Mouse (Mus musculus): Measurements from ENCODE around the gene Vmn2r91. TPM values are rescaled to one million over a fixed set of nuclear protein-coding genes. Genes with fewer than 3 reads are reported as not detected.
"Not testable (repeated sequence)": the region's sequence is repeated elsewhere in the genome, so short reads cannot be mapped to it uniquely, and the experiment has no call there.

Vmn2r91 gene
- total RNA-seq (2012; rRNA removed) (not detected in 2 replicates), polyA plus RNA-seq (2012; ENCODE audit: insufficient read depth in 1 of 2, insufficient read length in 2 of 2, low read depth in 1 of 2, low replicate concordance in 2 of 2, missing spikeins in 1 of 2) (not detected)

DNA sequence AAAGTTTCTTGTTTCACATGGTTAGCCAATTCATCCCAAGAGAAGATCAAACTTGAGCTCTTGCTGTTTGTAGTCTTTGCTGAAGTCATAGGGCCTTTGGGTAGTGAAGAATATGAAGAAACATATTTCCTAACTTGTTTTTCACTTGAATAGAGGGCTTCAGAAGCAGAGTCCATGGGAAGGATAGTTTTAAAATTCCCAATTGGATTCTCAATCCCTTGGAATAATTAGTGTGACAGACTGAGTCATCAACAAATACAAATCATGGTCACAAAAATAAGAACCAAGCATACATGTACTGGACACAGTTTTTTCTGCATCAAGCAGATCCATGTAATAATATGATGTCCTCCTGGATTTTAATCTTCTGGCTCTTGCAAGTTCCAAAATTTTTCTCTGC, at the start of gene Vmn2r91:
Gene Vmn2r91, plus strand, starts transcription at position 301 of the 400 bp plus-strand sequence.
- H3K27ac ChIP-seq (ENCODE audit: control insufficient read depth, low read depth, low read length); H3K79me2 ChIP-seq (ENCODE audit: control insufficient read depth, insufficient read depth, low read length, poor library complexity); H3K36me3 ChIP-seq (ENCODE audit: control insufficient read depth in 1 of 2, insufficient read depth in 2 of 2, low read length in 2 of 2); H3K27me3 ChIP-seq (ENCODE audit: control insufficient read depth in 1 of 2, insufficient read depth in 2 of 2, low read length in 2 of 2); H3K9ac ChIP-seq (ENCODE audit: control insufficient read depth, low read depth, low read length, poor library complexity, severe bottlenecking); H3K4me1 ChIP-seq (ENCODE audit: control insufficient read depth in 1 of 2, insufficient read depth in 2 of 2, low read length in 2 of 2); H3K4me3 ChIP-seq (ENCODE audit: control insufficient read depth in 1 of 2, insufficient read depth in 1 of 2, low read depth in 2 of 2, low read length in 2 of 2); DNase-seq (ENCODE audit: low read depth, low spot score); H3K9me3 ChIP-seq (replicated peaks; ENCODE audit: insufficient read depth, low read length): not testable (repeated sequence)

DNA sequence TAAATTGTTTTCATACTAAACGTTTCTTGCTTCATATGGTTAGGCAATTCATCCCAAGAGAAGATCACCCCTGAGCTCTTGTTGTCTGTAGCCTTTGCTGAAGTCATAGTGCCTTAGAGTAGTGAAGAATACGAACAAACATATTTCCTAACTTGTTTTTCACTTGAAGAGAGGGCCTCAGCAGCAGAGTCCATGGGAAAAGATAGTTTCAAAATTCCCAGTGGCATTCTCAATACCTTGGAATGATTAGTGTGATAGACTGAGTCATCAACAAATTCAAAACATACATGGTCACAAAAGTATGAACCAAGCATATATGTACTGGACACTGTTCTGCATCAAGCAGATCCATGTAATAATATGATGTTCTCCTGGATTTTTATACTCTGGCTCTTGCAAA, 35.7 kb upstream of the Vmn2r91 start, which contains the start of gene Vmn2r124:
Gene Vmn2r124, plus strand, starts transcription at position 301 of the 400 bp plus-strand sequence.
- TF ChIP-seq NRF1 (IDR thresholded peaks at IDR 0.05; ENCODE audit: insufficient read depth, low read depth, low read length, poor library complexity, severe bottlenecking) (no peak), ELF1 (IDR thresholded peaks at IDR 0.05; ENCODE audit: low read depth, low read length) (no peak), HCFC1 (IDR thresholded peaks at IDR 0.05; ENCODE audit: low read depth, low read length) (no peak), KAT2A (conservative IDR thresholded peaks at IDR 0.05; ENCODE audit: low read depth, low read length) (no peak), CHD2 (IDR thresholded peaks at IDR 0.05; ENCODE audit: low read length) (no peak), TBP (IDR thresholded peaks at IDR 0.05; ENCODE audit: low read depth, low read length) (no peak), SIN3A (IDR thresholded peaks at IDR 0.05; ENCODE audit: low read length) (no peak), MYC (IDR thresholded peaks at IDR 0.05; ENCODE audit: low read depth, low read length) (no peak), POLR2AphosphoS5 (IDR thresholded peaks at IDR 0.05; ENCODE audit: borderline replicate concordance, low read depth, low read length) (no peak), MAFK (IDR thresholded peaks at IDR 0.05; ENCODE audit: borderline replicate concordance, low read depth, low read length) (no peak), CHD1 (IDR thresholded peaks at IDR 0.05; ENCODE audit: low read depth, low read length) (no peak), TCF12 (IDR thresholded peaks at IDR 0.05; ENCODE audit: low read depth, low read length) (no peak), MYB (IDR thresholded peaks at IDR 0.05; ENCODE audit: low read depth, low read length) (no peak), RCOR1 (IDR thresholded peaks at IDR 0.05; ENCODE audit: low read depth, low read length) (no peak), ZC3H11A (IDR thresholded peaks at IDR 0.05; ENCODE audit: low read depth, low read length) (no peak)
- no peaks in the 10 kb centered on the region for H3K36me3 ChIP-seq (ENCODE audit: control insufficient read depth in 1 of 2, insufficient read depth in 2 of 2, low read length in 2 of 2)
- no peak within 1 kb of the TSS for H3K27ac ChIP-seq (ENCODE audit: control insufficient read depth, low read depth, low read length)
- no peak within 1 kb of the TSS for H3K9ac ChIP-seq (ENCODE audit: control insufficient read depth, low read depth, low read length, poor library complexity, severe bottlenecking)
- DNase-seq (ENCODE audit: low read depth, low spot score) = no peak
- H3K4me1 ChIP-seq (ENCODE audit: control insufficient read depth in 1 of 2, insufficient read depth in 2 of 2, low read length in 2 of 2) = no peaks in the 10 kb centered on the region
- H3K9me3 ChIP-seq (replicated peaks; ENCODE audit: insufficient read depth, low read length) = no peaks in the 10 kb centered on the region
- no peaks in the 10 kb centered on the region for H3K27me3 ChIP-seq (ENCODE audit: control insufficient read depth in 1 of 2, insufficient read depth in 2 of 2, low read length in 2 of 2)
- no peak within 1 kb of the TSS for H3K4me3 ChIP-seq (ENCODE audit: control insufficient read depth in 1 of 2, insufficient read depth in 1 of 2, low read depth in 2 of 2, low read length in 2 of 2)
- H3K79me2 ChIP-seq (ENCODE audit: control insufficient read depth, insufficient read depth, low read length, poor library complexity) = no peaks in the 10 kb centered on the region

DNA sequence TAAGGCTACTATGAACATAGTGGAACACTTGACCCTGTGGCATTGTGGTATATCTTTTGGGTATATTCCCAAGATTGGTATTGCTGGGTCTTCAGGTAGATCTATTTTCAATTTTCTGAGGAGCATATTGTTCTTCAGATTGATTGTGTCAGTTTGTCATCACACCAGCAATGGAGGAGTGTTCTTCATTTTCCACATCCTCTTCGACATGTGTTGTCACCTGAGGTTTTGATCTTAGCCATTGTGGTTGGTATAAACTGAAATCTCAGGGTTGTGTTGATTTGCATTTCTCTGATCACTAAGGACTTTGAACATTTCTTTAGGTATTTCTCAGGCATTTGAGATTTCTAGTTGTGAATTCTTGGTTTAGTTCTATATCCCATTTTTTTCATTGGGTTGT, 10.8 kb downstream of the Vmn2r91 start:
- H3K9ac ChIP-seq (ENCODE audit: control insufficient read depth, low read depth, low read length, poor library complexity, severe bottlenecking); H3K4me1 ChIP-seq (ENCODE audit: control insufficient read depth in 1 of 2, insufficient read depth in 2 of 2, low read length in 2 of 2); H3K4me3 ChIP-seq (ENCODE audit: control insufficient read depth in 1 of 2, insufficient read depth in 1 of 2, low read depth in 2 of 2, low read length in 2 of 2); DNase-seq (ENCODE audit: low read depth, low spot score); H3K9me3 ChIP-seq (replicated peaks; ENCODE audit: insufficient read depth, low read length); H3K27ac ChIP-seq (ENCODE audit: control insufficient read depth, low read depth, low read length); H3K27me3 ChIP-seq (ENCODE audit: control insufficient read depth in 1 of 2, insufficient read depth in 2 of 2, low read length in 2 of 2); H3K79me2 ChIP-seq (ENCODE audit: control insufficient read depth, insufficient read depth, low read length, poor library complexity); H3K36me3 ChIP-seq (ENCODE audit: control insufficient read depth in 1 of 2, insufficient read depth in 2 of 2, low read length in 2 of 2): not testable (repeated sequence)

DNA sequence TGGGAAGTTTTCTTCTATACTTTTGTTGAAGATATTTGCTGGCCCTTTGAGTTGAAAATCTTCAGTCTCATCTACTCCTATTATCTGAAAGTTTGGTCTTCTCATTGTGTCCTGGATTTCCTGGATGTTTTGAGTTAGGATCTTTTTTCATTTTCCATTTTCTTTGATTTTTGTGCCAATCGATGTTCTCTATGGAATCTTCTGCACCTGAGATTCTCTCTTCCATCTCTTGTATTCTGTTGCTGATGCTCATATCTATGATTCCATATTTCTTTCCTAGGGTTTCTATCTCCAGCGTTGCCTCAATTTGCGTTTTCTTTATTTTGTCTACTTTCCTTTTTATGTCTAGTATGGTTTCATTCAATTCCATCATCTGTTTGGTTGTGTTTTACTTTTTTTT, 17.4 kb downstream of the Vmn2r91 start:
- H3K27me3 ChIP-seq (ENCODE audit: control insufficient read depth in 1 of 2, insufficient read depth in 2 of 2, low read length in 2 of 2); H3K9me3 ChIP-seq (replicated peaks; ENCODE audit: insufficient read depth, low read length); H3K4me3 ChIP-seq (ENCODE audit: control insufficient read depth in 1 of 2, insufficient read depth in 1 of 2, low read depth in 2 of 2, low read length in 2 of 2); H3K36me3 ChIP-seq (ENCODE audit: control insufficient read depth in 1 of 2, insufficient read depth in 2 of 2, low read length in 2 of 2); H3K79me2 ChIP-seq (ENCODE audit: control insufficient read depth, insufficient read depth, low read length, poor library complexity); H3K27ac ChIP-seq (ENCODE audit: control insufficient read depth, low read depth, low read length); H3K4me1 ChIP-seq (ENCODE audit: control insufficient read depth in 1 of 2, insufficient read depth in 2 of 2, low read length in 2 of 2); H3K9ac ChIP-seq (ENCODE audit: control insufficient read depth, low read depth, low read length, poor library complexity, severe bottlenecking); DNase-seq (ENCODE audit: low read depth, low spot score): not testable (repeated sequence)

DNA sequence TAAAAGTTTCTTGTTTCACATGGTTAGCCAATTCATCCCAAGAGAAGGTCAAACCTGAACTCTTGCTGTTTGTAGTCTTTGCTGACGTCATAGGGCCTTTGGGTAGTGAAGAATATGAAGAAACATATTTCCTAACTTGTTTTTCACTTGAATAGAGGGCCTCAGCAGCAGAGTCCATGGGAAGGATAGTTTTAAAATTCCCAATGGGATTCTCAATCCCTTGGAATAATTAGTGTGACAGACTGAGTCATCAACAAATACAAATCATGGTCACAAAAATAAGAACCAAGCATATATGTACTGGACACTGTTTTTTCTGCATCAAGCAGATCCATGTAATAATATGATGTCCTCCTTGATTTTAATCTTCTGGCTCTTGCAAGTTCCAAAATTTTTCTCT, 66.8 kb downstream of the Vmn2r91 start, which contains the start of gene Vmn2r92:
Gene Vmn2r92, plus strand, starts transcription at position 301 of the 400 bp plus-strand sequence.
- not testable (repeated sequence) for H3K9me3 ChIP-seq (replicated peaks; ENCODE audit: insufficient read depth, low read length); H3K9ac ChIP-seq (ENCODE audit: control insufficient read depth, low read depth, low read length, poor library complexity, severe bottlenecking); H3K4me1 ChIP-seq (ENCODE audit: control insufficient read depth in 1 of 2, insufficient read depth in 2 of 2, low read length in 2 of 2); H3K79me2 ChIP-seq (ENCODE audit: control insufficient read depth, insufficient read depth, low read length, poor library complexity); H3K27me3 ChIP-seq (ENCODE audit: control insufficient read depth in 1 of 2, insufficient read depth in 2 of 2, low read length in 2 of 2); H3K4me3 ChIP-seq (ENCODE audit: control insufficient read depth in 1 of 2, insufficient read depth in 1 of 2, low read depth in 2 of 2, low read length in 2 of 2); H3K36me3 ChIP-seq (ENCODE audit: control insufficient read depth in 1 of 2, insufficient read depth in 2 of 2, low read length in 2 of 2); H3K27ac ChIP-seq (ENCODE audit: control insufficient read depth, low read depth, low read length); DNase-seq (ENCODE audit: low read depth, low spot score)
